Mouse (Mus musculus) frontal cortex, adult (tissue): ENCODE measurements at regions not wholly inside any gene's neighbourhood (a gene's known extent, or its start where the extent isn't known, plus 50 kb on each side); places are given as distances from the start of the nearest gene placed in this dataset.

ENCODE experiments used
- ATAC-seq: cut with Nextera tagmentation; 2 replicates; pipeline ENCODE4 v1.9.2; 2017; ENCODE audit warnings: mild to moderate bottlenecking, moderate library complexity, mixed read lengths; ENCODE audit not compliant: low TSS enrichment

DNA sequence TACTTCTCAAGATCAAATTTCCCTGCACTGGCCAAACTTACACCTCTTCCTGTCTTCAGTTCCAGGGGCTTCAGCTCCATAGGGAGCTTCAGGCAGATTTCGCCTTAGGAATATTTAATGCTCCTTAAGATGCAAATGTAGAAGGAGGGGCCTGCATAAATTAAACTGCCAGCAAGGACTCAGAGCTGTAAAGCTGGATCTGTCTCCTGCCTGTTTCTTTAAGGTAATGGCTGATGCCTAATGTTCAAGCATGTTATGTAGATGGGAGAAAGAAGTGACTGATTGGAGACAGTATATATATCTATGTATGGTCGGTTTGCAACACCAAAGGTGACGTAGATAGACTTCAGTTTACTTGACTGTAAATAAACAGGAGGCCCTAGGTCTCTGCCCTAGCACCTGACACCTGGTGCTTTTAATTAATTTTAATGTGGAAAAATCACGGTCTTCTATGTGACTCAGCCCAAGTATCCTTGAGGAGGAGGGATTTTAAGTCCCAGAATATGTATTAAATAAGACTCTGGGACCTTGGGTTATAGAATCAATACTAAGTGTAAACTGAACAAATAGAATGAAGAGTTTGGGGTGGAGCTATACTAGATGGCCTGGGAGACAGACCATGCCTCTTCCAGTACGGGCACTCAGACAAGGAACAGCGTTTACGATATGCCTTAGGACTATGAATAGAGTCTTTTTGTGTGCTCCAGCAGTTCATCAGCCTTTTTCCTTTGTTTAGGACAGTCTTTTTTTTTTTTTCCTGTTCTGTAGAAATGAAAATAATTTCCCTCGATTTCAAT is 651.7 kb upstream of the Lmcd1 start:
- ATAC-seq: peak; percentile 36; the same call in 1 of the 2 replicates

DNA sequence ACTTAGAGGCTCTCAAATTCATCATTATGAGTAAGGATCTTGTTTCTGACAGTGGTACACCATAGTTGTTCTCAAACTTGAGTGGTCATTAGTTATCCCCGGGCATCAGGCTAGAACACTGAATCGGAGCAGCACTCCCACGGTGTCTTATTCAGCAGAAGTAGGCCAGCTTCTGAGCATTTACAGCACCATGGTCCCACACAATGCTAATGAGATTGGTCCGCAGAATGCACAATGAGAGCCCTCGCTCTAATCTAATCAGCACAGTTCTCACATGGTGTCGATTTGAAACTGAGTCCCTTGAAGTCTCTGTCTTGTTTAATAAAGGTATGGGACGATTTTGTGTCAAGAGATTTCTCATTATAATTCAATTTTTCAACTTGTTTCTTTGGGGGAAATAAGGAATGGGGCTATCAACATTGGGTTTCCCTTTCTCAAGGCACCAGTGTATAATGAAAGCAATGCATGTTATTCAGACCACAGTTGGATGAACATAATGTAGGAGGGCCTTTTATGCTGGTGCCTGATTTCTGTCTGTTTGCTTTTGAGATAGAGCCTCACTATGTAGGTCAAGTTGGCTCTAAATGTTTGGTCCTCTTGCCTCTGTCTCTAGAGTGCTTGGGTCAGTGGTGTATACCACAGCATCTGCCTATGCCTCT is 650.9 kb upstream of the Lmcd1 start:
- peak; percentile 86 for ATAC-seq

DNA sequence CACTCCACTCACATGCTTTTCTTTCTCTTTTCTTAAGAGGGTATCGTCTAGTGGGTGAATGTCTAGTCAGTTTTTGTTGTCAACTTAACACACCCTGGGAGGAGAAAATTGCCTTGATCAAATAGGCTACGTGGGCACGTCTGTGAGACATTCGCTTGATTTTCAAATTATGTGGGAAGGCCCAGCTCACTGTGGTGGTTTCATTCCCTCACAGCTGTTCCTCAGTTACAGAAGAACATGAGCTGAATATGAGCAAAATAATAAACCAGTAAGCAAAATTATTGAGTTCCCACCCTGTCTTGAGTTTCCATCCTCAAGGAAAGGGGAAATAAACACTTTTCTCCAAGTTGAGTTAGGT is 650.4 kb upstream of the Lmcd1 start:
- peak; percentile 82 for ATAC-seq

DNA sequence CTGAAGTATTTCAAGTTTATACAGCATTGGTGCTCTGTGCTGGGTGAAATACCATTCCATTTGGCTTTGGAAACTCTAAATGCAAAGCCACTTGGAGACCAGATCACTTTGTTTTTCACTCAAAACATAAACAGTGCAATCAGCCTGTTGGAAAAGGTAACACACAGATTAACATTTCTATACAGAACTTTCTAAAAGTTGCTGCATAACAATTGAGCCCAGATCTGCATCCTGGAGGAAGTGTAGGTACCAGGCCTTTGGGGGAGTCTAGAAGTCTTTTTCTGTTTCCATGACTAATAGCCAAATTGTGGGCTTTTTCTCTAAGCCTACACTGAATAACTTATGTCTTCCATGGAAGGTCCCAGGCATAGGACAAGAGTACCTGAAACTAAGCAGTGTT is 648.1 kb upstream of the Lmcd1 start:
- ATAC-seq: no peak

- ATAC-seq: no peak
Measured at GRCm38 (mm10) chr6:111652736-111653135, 620.8 kb upstream of the Lmcd1 start.

- peak; percentile 82 for ATAC-seq
Measured at GRCm38 (mm10) chr6:111659957-111660356, 613.6 kb upstream of the Lmcd1 start.

- ATAC-seq: peak; percentile 94
Measured at GRCm38 (mm10) chr6:111664603-111665002, 609.0 kb upstream of the Lmcd1 start.

GRCm38 (mm10) chr6:111684911-111685310 is 588.6 kb upstream of the Lmcd1 start:
- ATAC-seq: no peak

- ATAC-seq: no peak
Measured at GRCm38 (mm10) chr6:111702864-111703263, 570.7 kb upstream of the Lmcd1 start.

DNA sequence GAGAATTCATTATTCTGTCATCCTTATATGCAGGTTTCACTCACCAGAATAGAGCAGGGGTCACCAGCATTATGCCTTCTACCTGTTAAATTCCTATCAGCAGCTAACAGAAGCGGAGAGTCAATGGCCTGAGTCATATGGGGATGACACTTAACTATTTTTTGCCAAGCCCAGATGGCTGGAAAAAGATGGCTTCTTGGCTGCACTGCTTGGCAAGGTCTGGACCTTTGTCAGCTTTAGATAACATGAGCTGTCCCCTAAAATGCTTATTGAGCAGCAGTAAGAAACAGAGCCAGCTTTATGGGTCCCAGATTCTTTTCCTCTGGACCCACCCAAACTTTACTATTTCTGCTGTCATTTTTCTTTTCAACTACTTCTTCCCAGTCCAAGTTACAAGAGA is 565.3 kb upstream of the Lmcd1 start:
- ATAC-seq: no peak

- ATAC-seq: no peak
Measured at GRCm38 (mm10) chr6:111725969-111726368, 547.6 kb upstream of the Lmcd1 start.

DNA sequence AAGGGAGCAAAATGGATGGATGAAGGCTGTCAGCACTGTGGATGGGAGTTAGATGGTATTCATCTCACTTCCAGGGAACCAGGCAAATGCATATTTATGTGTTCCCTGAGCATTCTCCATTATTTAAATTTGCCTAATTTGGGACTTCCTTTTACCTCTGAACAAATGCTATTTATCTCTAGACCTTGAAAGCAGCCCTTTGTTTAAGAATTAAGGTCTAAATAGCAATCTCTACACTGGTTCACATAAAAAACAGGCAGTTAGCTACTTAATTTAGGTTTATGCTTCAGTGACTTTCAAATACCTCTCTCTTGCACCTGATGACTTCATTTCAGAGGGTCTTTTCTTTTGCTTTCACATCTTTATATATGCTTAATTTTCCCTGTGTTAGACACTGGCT is 543.2 kb upstream of the Lmcd1 start:
- no peak for ATAC-seq

- ATAC-seq: peak; percentile 69
Measured at GRCm38 (mm10) chr6:111733926-111734325, 539.6 kb upstream of the Lmcd1 start.

DNA sequence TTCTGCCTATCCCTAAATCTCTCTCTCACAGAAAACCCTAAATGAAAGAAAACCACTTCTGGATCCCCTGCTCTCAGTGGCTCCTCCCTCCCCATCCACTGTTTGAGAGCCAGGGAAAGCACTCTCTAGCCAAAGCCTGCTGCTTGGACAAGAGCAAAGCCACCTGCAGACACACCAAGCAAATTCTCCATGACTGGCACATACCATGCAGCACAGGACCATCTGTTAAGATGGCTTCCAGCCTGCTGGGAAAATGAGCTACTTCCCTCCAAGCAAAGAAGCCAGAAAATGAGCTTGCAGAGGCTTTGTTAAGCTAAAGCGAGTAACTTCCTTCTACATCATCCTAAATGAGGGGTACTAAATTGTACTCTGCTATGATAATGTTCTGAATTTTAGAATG is 534.6 kb upstream of the Lmcd1 start:
- ATAC-seq: peak; percentile 88

DNA sequence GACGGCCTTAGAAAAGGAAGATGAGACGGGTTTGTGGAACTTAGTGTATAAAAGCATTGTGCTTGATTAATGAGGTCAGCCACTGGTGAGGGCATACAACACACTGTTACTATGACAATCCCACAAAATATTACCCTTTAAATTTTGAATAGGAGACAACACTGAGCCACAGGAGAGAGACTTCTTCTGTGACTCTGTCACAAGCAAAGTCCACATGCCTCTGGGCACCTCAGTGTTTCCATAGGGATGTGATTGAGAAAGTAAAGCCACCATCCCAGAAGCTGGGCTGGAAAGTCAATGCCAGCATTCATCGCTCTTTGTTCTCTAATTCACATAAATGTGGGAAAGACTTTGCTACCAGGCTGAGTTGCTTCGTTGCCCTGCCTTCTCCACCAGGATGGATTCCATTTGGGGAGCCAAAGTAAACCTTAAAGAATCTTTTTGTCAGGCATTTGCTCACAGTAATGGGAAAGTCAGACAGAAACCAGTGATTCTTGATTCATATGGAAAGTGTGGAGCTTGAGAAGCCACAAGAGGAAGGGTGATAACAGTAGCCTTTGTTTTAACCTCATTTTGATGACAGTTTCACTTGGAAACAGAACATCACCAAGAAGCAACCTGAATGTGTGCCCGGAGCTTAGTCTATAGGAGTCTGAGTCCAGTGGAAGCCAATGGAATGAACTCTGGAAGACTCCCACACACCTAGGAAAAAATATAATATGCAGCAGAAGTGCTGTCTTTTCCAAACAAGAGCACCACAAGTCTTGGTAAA is 491.7 kb upstream of the Lmcd1 start:
- no peak for ATAC-seq

DNA sequence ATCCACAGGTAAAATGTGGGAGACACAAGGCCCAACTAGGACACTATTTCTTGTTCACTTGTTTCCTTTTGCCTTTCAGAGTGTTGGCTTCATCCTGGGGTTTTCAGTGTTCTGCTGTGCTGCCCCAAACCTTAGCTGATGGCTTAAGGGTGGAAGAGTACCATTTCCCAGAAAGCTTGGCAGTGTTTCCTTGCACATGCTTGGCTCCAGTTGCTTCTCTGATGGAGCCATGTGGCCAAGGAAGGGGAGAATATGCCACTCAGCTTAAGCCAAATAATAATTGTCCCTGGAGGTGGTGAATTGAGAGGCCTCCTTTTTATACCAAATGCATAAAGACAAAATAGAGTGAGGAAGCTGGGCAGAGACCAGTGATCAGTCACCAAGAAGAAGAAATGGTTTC is 464.9 kb upstream of the Lmcd1 start:
- no peak for ATAC-seq

DNA sequence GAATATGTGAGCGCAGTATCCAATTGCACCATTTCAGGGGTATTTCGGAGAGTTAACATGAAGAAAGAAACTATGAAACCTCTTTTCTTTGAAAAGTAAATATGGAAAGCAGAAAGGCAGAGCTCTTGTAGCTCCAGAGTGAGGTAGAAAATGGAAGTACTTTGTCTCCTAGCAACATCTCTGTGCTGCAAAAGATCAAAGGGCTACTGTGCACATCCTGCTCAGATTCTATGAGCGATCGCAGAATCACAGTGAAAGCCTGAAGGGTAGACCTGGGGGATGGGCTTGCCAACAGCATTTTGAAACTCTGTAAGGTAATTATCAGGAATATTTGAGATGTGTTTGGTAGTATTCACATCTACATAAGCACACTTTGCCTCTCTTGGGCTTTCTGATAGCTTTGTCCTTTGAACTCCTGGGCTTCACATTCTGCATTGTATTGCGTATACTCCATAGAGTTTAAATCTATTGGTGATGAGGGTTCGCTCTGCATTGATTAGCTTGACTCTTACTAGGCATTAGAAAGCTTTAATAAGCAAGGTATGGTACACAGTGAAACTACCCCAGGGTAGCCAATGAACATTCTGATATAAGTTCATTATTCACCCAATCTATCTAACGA is 459.5 kb upstream of the Lmcd1 start:
- no peak for ATAC-seq

DNA sequence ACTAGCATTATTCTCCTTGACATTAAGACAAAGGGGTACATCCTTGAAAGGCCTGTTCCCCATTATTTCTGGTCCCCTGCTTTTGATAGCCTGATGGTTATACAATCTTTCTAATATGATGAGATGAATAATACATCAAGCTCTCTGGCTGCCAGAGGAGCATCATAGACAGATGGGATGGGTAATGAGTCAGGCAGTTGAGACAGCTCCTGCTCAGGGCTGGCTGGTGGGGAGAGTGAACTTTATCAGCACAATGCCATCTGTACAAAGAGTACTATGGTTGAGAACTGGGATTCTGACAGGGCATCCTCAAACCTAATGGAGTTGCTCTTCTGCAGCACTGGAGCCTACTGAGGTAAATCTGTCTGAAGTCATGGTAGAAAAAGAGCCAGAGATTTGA is 458.4 kb upstream of the Lmcd1 start:
- no peak for ATAC-seq

DNA sequence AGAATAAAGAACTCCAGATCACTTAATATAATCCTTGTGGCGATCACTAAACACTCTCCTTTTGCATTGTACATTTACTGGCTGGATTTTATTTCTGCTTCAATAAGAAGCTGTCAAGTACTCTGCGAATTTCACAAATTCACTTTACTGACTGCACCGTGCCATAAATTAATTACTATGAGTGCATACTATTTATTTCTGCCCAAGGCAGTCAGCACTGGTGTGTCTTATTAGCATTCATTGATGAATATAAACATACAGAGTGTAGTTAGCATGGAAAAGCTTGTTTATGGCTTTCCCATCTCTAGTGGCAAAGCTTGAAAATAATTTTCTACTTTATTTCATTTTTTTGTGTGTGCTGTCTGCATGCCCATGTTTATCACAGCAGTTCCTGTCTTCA is 453.3 kb upstream of the Lmcd1 start:
- ATAC-seq: no peak

- ATAC-seq: no peak
Measured at GRCm38 (mm10) chr6:111844321-111844835, 429.2 kb upstream of the Lmcd1 start.

DNA sequence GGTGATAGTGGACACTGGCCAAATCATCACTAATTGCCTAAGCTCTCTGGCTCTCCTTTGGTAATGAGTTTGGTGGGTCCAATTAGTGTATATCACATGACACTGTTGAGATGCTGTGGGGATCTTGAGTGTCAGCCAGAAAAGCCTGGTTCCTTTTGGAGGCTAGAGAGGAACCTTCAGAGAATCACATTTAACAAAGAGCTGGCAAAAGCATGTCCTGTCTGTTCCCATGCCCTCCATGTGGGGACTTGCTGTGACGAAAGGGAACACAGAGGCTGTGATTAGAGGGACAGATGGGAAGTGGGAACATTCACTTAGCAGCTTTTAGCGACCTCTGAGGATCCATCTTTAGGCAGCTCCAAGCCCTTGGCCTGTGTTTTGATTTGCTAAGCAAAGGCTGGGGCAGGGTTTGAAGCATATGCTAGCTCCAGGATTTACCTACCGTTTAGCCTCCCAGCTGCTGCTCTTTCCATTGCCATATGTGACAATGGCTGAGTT is 407.4 kb upstream of the Lmcd1 start:
- peak; percentile 62 for ATAC-seq

DNA sequence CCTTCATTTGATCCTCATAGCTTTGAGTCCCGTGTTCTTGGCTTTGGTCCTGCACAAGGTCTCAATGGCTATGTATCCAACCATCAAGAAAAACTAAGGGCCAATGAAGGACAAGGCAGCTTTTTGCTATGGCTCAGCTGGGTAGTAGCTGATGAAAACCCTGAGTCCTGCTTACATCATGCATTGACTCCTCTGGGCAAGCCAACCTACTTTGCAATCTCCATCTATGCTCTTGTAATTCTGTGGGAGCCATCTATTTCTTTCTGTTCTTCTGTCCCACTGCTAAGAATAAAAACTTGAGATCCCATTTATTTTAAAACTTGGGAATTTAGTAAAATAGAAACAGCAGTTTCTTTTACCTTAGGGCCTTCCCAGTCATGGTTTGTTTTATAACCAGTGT is 391.0 kb upstream of the Lmcd1 start:
- ATAC-seq: peak; percentile 94
